Mouse (Mus musculus): ENCODE data around the gene Rnf144b.

Rnf144b gene

DNA sequence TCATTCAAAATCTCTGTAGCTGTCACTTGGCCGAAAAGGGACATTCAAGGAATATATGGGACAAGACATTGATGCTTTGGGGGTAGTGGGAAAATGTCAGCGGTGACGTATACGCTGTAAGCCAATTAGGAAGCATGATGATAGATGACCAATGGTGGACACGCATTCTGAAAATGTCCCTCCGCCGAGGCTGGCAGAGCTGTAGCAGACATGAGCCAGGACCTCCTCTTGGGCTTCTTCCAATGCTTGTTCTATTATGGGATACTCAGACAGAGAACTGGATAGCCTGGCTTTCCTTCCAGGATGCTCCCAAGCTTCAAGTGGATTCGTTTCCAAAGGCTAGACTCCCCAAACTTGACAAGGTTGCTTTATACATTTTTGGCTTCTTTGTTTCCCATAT is 141.9 kb downstream of the Rnf144b start:
- CTCF ChIA-PET, result no interaction called here

GRCm38 (mm10) chr13:47266411-47266810 is 144.0 kb downstream of the Rnf144b start:
- CTCF ChIA-PET, result no interaction called here

GRCm38 (mm10) chr13:47268227-47268626 is 145.8 kb downstream of the Rnf144b start:
- CTCF ChIA-PET, result no interaction called here

GRCm38 (mm10) chr13:47272928-47273327 is 150.5 kb downstream of the Rnf144b start:
- CTCF ChIA-PET, result no interaction called here

GRCm38 (mm10) chr13:47273487-47273886 is 151.0 kb downstream of the Rnf144b start:
- CTCF ChIA-PET, result no interaction called here

DNA sequence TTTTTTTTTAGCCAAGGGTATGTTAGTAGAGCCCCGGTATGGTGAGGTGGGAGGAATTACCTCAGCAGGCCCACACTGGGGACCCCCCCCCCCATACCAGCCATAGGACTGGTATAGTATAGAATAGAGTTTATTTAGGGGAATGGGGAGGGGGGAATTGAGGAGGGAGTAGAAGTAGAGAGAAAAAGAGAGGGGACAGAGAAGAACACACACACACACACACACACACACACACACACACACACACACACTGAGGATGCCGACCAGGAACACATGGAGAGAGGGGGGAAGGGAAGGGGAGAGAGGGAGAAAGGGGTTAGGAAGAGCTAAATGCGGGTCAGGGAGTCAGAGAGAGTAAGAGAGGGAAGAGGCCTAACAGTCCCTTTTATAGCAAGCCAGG is 151.7 kb downstream of the Rnf144b start:
- CTCF ChIA-PET, result no interaction called here

DNA sequence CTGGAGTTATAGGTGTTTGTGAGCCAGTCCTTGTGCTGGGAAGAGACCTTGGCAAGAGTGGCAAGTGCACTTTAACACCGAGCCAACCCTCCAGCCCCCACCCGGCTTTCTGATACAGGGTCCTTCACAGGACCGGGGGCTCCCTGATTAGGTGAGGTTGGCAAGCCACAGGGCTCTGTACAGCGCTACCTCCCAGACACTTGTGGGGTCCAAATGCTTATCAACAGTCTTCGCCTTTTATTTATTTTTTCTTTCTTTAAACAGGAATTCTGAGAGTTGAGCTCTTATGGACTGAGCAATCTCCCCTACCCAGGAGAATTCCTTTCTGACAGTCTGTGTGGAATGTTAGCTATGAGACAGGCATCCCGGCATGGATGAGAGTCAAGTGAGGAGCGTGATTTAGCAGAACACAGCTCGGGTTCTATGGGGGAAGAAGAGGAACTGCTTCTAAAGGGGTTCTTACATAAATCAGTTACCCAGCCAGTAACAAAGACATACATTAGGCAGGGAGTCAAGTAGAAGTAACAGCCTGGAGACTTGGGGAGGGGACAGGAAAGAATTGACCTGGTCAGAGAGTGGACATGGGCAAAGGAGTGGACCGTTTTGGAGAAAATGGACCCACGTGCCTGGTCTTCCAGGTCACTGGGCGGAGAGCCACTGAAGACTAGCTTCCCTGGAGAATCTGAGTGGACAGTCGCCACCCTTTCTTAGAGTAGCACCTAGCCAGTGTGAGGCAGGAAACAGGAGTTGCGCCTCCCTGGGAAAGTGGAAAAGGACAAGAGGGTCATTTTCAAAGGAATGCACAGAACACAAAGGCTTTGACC is 154.8 kb downstream of the Rnf144b start:
- CTCF ChIA-PET, result no interaction called here

- CTCF ChIA-PET, result no interaction called here
These were observed 155.4 kb downstream of the Rnf144b start for GRCm38 (mm10) chr13:47277824-47278290.

DNA sequence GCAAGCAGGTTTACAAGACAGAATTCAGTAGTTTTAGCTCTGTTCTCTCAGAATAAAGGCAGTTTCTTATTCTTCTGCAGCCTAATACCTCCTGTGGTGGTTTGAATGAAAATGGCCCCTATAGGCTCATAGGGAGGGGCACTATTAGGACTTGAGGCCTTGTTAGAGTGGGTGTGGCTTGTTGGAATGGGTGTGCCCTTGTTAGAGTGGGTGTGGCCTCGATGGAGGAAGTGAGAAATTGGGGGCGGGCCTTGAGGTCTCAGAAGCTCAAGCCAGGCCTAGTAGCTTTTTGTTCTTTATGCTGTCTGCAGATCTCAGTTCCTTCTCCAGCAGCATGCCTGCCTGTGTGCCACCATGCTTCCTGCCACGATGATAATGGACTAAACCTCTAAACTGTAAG is 159.8 kb downstream of the Rnf144b start:
- CTCF ChIA-PET, result no interaction called here

GRCm38 (mm10) chr13:47288449-47288848 is 166.0 kb downstream of the Rnf144b start:
- CTCF ChIA-PET, result no interaction called here

DNA sequence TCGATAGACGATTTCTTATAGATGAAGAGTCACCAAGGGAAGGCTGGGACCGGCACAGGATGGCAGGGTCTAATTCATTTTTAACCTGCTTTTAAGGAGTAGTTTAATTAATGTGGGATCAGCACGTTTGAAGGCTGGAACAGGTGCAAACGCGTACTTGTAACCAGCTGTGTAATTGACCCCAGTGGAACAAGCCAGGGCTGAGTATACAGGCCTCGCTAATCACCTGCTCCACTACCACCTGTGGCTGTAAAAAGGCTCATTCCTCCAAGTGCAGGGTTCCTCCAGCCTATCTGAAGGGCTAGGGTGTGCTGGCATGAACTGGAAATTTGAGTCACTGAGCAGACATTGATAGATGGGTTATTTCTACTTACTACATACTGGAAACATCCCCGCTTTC is 174.0 kb downstream of the Rnf144b start:
- CTCF ChIA-PET, result no interaction called here
